In the genomic region with DNA sequence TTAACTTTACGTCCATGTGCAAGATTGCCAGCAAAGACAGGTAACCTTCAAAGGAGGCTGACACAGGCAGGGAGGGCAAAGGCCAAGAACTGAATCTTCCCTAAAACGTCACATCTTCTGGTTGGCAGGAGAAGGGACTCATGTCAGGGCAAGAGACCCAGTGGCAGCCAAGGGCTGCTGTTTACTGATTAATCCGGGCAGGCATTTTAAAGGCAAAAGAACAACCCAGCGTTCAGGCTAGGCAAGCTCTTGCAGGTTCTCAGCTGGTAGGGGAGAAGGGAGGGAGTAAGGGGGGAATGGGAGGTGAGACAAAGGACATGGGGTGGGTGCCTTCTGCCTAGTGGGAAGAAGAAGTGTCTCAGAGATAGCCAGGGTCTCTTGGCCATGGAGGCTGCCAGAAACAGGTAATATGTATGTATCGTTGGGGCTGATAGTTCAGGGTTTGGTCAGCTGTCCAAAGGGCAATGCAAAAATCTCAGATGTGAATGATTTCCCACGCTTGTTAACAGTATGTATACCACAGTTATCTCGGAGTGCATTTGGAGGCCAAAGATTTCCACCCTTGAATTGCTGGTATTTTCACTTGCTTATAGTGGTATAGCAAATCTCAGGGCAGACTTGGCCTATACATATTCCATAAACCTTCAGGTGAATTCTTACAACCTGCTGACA, we compare ENCODE assay signal across 15 mouse cellular contexts.
A peak's percentile ranks its signal among the peaks of the same experiment; 100 is the strongest.
DNase-seq lines count a peak whose midpoint lies in the region; ATAC-seq and TF ChIP-seq lines count a peak whose summit lies in the region.
"Had no signal": no experiment of that assay in that cellular context is flagged by ENCODE, and none has a peak within 500 bp of the region (broad histone marks: within the 10 kb centered on the region; RNA-seq: fewer than 3 reads in every experiment).

No protein-coding gene starts in this region.

- no peak overlapping the region for H3K27ac ChIP-seq in intestine, embryonic 15.5 days
- H3K27ac ChIP-seq in intestine, postnatal 0 days (ENCODE audit: low read depth, low read length): no peak overlapping the region
- peak overlapping the region; percentile 61 for H3K27ac ChIP-seq in kidney, adult 2 months (ENCODE audit: insufficient read depth, low read depth, low read length)
- H3K27ac ChIP-seq: embryonic facial prominence, embryonic 13.5 days; heart, embryonic 13.5 days; liver, embryonic 13.5 days had no signal

- no peaks in the 10 kb centered on the region for H3K36me3 ChIP-seq in intestine, embryonic 15.5 days
- H3K36me3 ChIP-seq in intestine, postnatal 0 days (ENCODE audit: control insufficient read depth, insufficient read depth): no peaks in the 10 kb centered on the region
- H3K36me3 ChIP-seq in kidney, adult 2 months (ENCODE audit: control insufficient read depth, insufficient read depth, low read length): no peaks in the 10 kb centered on the region
- H3K36me3 ChIP-seq: embryonic facial prominence, embryonic 13.5 days; heart, embryonic 13.5 days; liver, embryonic 13.5 days had no signal

- 0 out of 2 replicates have a peak overlapping the region, but pooled peaks have one; percentile 22 for H3K4me2 ChIP-seq in intestine, embryonic 15.5 days (replicated peaks)
- H3K4me2 ChIP-seq in intestine, postnatal 0 days (replicated peaks; ENCODE audit: low read depth): no peak overlapping the region; the same call in 1 of the 2 replicates
- H3K4me2 ChIP-seq: embryonic facial prominence, embryonic 13.5 days; heart, embryonic 13.5 days; liver, embryonic 13.5 days had no signal

- no peak overlapping the region for H3K4me3 ChIP-seq in intestine, embryonic 15.5 days (replicated peaks)
- H3K4me3 ChIP-seq in intestine, postnatal 0 days (ENCODE audit: low read depth, low read length): no peak overlapping the region
- no peak overlapping the region for H3K4me3 ChIP-seq in kidney, adult 2 months (ENCODE audit: insufficient read depth, low read depth, low read length)
- H3K4me3 ChIP-seq: embryonic facial prominence, embryonic 13.5 days; heart, embryonic 13.5 days; liver, embryonic 13.5 days had no signal

- no peaks in the 10 kb centered on the region for H3K27me3 ChIP-seq in intestine, embryonic 15.5 days (replicated peaks)
- no peaks in the 10 kb centered on the region for H3K27me3 ChIP-seq in intestine, postnatal 0 days (replicated peaks; ENCODE audit: control insufficient read depth, insufficient read depth, low read length)
- no peaks in the 10 kb centered on the region for H3K27me3 ChIP-seq in kidney, adult 2 months (replicated peaks; ENCODE audit: control insufficient read depth, insufficient read depth, low read length)
- H3K27me3 ChIP-seq: embryonic facial prominence, embryonic 13.5 days; heart, embryonic 13.5 days; liver, embryonic 13.5 days; Patski had no signal

- peak; percentile 82 for ATAC-seq in intestine, embryonic 15.5 days
- ATAC-seq in intestine, postnatal 0 days: no peak; the same call in 1 of the 2 replicates
- ATAC-seq: Patski had no signal

- no peaks in the 10 kb centered on the region for H3K9me3 ChIP-seq in intestine, embryonic 15.5 days
- no peaks in the 10 kb centered on the region for H3K9me3 ChIP-seq in intestine, postnatal 0 days (ENCODE audit: control insufficient read depth)
- H3K9me3 ChIP-seq: embryonic facial prominence, embryonic 13.5 days; heart, embryonic 13.5 days; liver, embryonic 13.5 days had no signal

- peak; percentile 94 for DNase-seq in kidney, adult 2 months
- peak; percentile 73 to 88 for DNase-seq in kidney, postnatal 25 days
- DNase-seq in urinary bladder, postnatal 25 days (ENCODE audit: low spot score): peak; percentile 21
- DNase-seq in right cerebral cortex, adult 2 months (ENCODE audit: low spot score in 2 of 2): no peak
- no peak for DNase-seq in T-cell, adult 2 months (ENCODE audit: low spot score)
- DNase-seq: cerebellum, adult 2 months; heart, postnatal 4 days; layer of hippocampus, adult 9-11 months; liver, embryonic 13.5 days; lung, postnatal 10 days had no signal

- 42% methylated on average over 7 of the region's 7 CpGs for WGBS in intestine, embryonic 15.5 days
- 29% methylated on average over 7 of the region's 7 CpGs for WGBS in intestine, postnatal 0 days
- 30% methylated on average over 7 of the region's 7 CpGs for WGBS in kidney, adult 2 months

- H3K9ac ChIP-seq in intestine, embryonic 15.5 days: no peak overlapping the region
- H3K9ac ChIP-seq in intestine, postnatal 0 days (ENCODE audit: low read depth, low read length): no peak overlapping the region
- H3K9ac ChIP-seq: embryonic facial prominence, embryonic 13.5 days; heart, embryonic 13.5 days; liver, embryonic 13.5 days had no signal

- H3K4me1 ChIP-seq in intestine, embryonic 15.5 days (replicated peaks): no peaks in the 10 kb centered on the region
- H3K4me1 ChIP-seq in intestine, postnatal 0 days (replicated peaks; ENCODE audit: control insufficient read depth, insufficient read depth, low read length): 0 out of 2 replicates have a peak, but pooled peaks cover 3% of the 10 kb centered on the region
- peaks cover 11% of the 10 kb centered on the region; the same call in 1 of the 2 replicates for H3K4me1 ChIP-seq in kidney, adult 2 months (ENCODE audit: control insufficient read depth, insufficient read depth, low read length)
- H3K4me1 ChIP-seq: heart, embryonic 13.5 days; liver, embryonic 13.5 days had no signal

- TF ChIP-seq CTCF in intestine, postnatal 0 days (IDR thresholded peaks at IDR 0.05; ENCODE audit: low read depth): no peak
- TF ChIP-seq CTCF in kidney, adult 2 months (conservative IDR thresholded peaks at IDR 0.05; ENCODE audit: insufficient read depth, insufficient read length, low read depth, low read length): no peak

- TF ChIP-seq POLR2A in kidney, adult 2 months (IDR thresholded peaks at IDR 0.05; ENCODE audit: low read depth, low read length): no peak

Comparison
In these comparisons a context has a peak if more than half of its experiments do, and no peak if none do; other contexts are left out.
1. DNase-seq: peak in kidney, adult 2 months (single experiment), kidney, postnatal 25 days (2 of 2) and urinary bladder, postnatal 25 days (single experiment); none in right cerebral cortex, adult 2 months (0 of 2) and T-cell, adult 2 months (single experiment).